Mouse (Mus musculus) lung, adult 2 months (tissue): ENCODE data around the gene Trhde.

Experiments used
- CTCF ChIP-seq: fragments of 200-500 bp; IDR thresholded peaks from 2 replicates; pipeline ENCODE4 v1.5.1; 2011; ENCODE audit warnings: mild to moderate bottlenecking, low read length, control low read depth; ENCODE audit not compliant: insufficient read depth
- POLR2A ChIP-seq: fragments of 200-500 bp; IDR thresholded peaks from 2 replicates; pipeline ENCODE4 v1.6.1; 2011; ENCODE audit warnings: low read depth, mild to moderate bottlenecking, control low read depth, low read length, borderline replicate concordance; ENCODE audit errors: extremely low read depth

DNA sequence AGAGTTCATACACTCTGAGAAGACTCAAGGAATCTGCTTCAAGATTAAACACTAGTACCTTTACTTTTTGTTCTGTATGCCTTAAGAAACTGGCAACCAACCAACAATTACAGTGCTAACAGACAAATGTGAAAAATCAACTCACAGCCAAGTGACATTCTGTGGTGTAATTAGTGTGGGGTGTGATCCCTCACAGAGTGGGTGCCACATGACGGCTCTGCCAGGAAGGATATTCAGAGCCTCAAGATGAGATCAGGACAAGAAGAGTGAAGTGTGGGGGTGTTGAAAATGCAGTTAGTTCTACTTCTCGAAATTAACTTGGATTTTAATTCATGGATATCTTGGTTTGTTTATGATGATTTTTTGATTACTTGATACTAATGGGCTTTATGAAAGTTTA is 398.3 kb downstream of the Trhde start:
- TF ChIP-seq CTCF (no peak), POLR2A (no peak)
